Mouse (Mus musculus): Measurements from ENCODE around the gene Ccdc86.

Gene Ccdc86

GRCm38 (mm10) chr19:10904927-10905727, 43.9 kb downstream of the Ccdc86 start:
- DNase-seq, result no peak

- DNase-seq, result no peak
These were observed 44.6 kb downstream of the Ccdc86 start for GRCm38 (mm10) chr19:10904512-10904911.

GRCm38 (mm10) chr19:10901046-10901445, 48.0 kb downstream of the Ccdc86 start:
- no peak for DNase-seq

- no peak for DNase-seq
These were observed 48.8 kb downstream of the Ccdc86 start for GRCm38 (mm10) chr19:10900315-10900714.

- no peak for DNase-seq
These were observed 51.6 kb downstream of the Ccdc86 start for GRCm38 (mm10) chr19:10897491-10897890.

- DNase-seq, result no peak
These were observed 52.2 kb downstream of the Ccdc86 start for GRCm38 (mm10) chr19:10896849-10897248.

- no peak for DNase-seq
These were observed 53.4 kb downstream of the Ccdc86 start for GRCm38 (mm10) chr19:10895708-10896107.

GRCm38 (mm10) chr19:10895016-10895528, 54.0 kb downstream of the Ccdc86 start, which contains the start of gene Prpf19:
TSS of gene Prpf19 (plus strand) at chr19:10895231.
- DNase-seq, result peak; percentile 95 to 96

- DNase-seq, result no peak
These were observed 56.9 kb downstream of the Ccdc86 start for GRCm38 (mm10) chr19:10892201-10892600.

Data from thymus, adult 18-20 months (tissue).